Mouse (Mus musculus) embryonic facial prominence, embryonic 14.5 days (tissue): ENCODE measurements around the gene 1810013L24Rik. TPM values are rescaled to one million over a fixed set of nuclear protein-coding genes. Genes with fewer than 3 reads are reported as not detected.

Experiments
- ATAC-seq: fragments of 200-750 bp; cut with Nextera tagmentation; 2 replicates; pipeline ENCODE4 v1.8.0; 2017; ENCODE audit warnings: low read depth, moderate number of reproducible peaks, moderate TSS enrichment
- DNase-seq: peaks from one replicate; pipeline ENCODE4 v3.0.0-alpha.2; 2015; ENCODE audit warnings: low spot score
- H3K27ac ChIP-seq: fragments of 300-500 bp; sonication (generic); replicated peaks from 2 replicates; pipeline ENCODE4 v1.5.1; 2014; ENCODE audit warnings: low read depth, mild to moderate bottlenecking, low read length, moderate library complexity
- H3K27me3 ChIP-seq: fragments of 300-500 bp; sonication (generic); replicated peaks from 2 replicates; pipeline ENCODE4 v1.6.1; 2014; ENCODE audit warnings: low read length; ENCODE audit not compliant: control insufficient read depth, insufficient read depth
- H3K36me3 ChIP-seq: fragments of 300-500 bp; sonication (generic); 2 replicates; pipeline ENCODE4 v1.6.1; 2014; ENCODE audit warnings: low read length, mixed read lengths; ENCODE audit not compliant: control insufficient read depth, insufficient read depth
- H3K4me1 ChIP-seq: fragments of 300-500 bp; sonication (generic); 2 replicates; pipeline ENCODE4 v1.6.1; 2014; ENCODE audit warnings: antibody characterized with exemption, low read length; ENCODE audit not compliant: control insufficient read depth, insufficient read depth
- H3K4me2 ChIP-seq: fragments of 300-500 bp; sonication (generic); 2 replicates; pipeline ENCODE4 v1.6.1; 2014; ENCODE audit warnings: low read depth, mild to moderate bottlenecking, low read length, moderate library complexity, mixed read lengths
- H3K4me3 ChIP-seq: fragments of 300-500 bp; sonication (generic); 2 replicates; pipeline ENCODE4 v1.5.1; 2014; ENCODE audit warnings: low read depth, mild to moderate bottlenecking, low read length
- H3K9ac ChIP-seq: fragments of 300-500 bp; sonication (generic); 2 replicates; pipeline ENCODE4 v1.6.1; 2014; ENCODE audit warnings: low read depth, mild to moderate bottlenecking, low read length, moderate library complexity, mixed read lengths
- H3K9me3 ChIP-seq: fragments of 300-500 bp; sonication (generic); 2 replicates; pipeline ENCODE4 v1.6.1; 2016; ENCODE audit warnings: low read length; ENCODE audit not compliant: control insufficient read depth
- WGBS: fragments of 180-500 bp; shearing (Covaris S2); extraction: QIAGEN DNeasy Blood & Tissue Kit; methylation state at CpG from one replicate; pipeline ENCODE4 v1.1.7; 2014; 5-methylcytosine and 5-hydroxymethylcytosine counted together
- polyA plus RNA-seq: library from polyadenylated mRNA; unstranded; fragments of >200 nt; fragmentation: Nextera tagmentation; extraction: Ambion mirVana; gene quantifications from 2 replicates; pipeline ENCODE4 v1.2.1, GENCODE M21; 2014

1810013L24Rik gene
- 16.5 and 22.1 TPM in 2 replicates for polyA plus RNA-seq

- ATAC-seq: peak; percentile 96
- H3K9me3 ChIP-seq: no peaks in the 10 kb centered on the region
- H3K4me1 ChIP-seq: peaks cover 16% of the 10 kb centered on the region
- no peaks in the 10 kb centered on the region for H3K27me3 ChIP-seq
- peak within 1 kb of the TSS; percentile 98 for H3K4me2 ChIP-seq
- DNase-seq: peak; percentile 99
- WGBS: under 1% methylated on average over 38 of the region's 80 CpGs
- peak within 1 kb of the TSS; percentile 100 for H3K4me3 ChIP-seq
- H3K27ac ChIP-seq: peak within 1 kb of the TSS; percentile 97
- H3K36me3 ChIP-seq: peaks cover 31% of the 10 kb centered on the region
- H3K9ac ChIP-seq: peak within 1 kb of the TSS; percentile 98
Measured at GRCm38 (mm10) chr16:8829564-8830359, at the start of gene 1810013L24Rik. Gene 1810013L24Rik, plus strand, starts transcription at chr16:8830100.

- Histone ChIP-seq H3K36me3 (no peaks in the 10 kb centered on the region), H3K4me2 (no peak overlapping the region), H3K27me3 (no peaks in the 10 kb centered on the region), H3K9me3 (no peaks in the 10 kb centered on the region), H3K27ac (no peak overlapping the region), H3K4me1 (no peaks in the 10 kb centered on the region), H3K9ac (no peak overlapping the region), H3K4me3 (no peak overlapping the region)
- no peak for DNase-seq
- ATAC-seq: no peak
- 86% methylated on average over 3 of the region's 3 CpGs for WGBS
Measured at GRCm38 (mm10) chr16:8780187-8780586, 49.7 kb upstream of the 1810013L24Rik start.

DNA sequence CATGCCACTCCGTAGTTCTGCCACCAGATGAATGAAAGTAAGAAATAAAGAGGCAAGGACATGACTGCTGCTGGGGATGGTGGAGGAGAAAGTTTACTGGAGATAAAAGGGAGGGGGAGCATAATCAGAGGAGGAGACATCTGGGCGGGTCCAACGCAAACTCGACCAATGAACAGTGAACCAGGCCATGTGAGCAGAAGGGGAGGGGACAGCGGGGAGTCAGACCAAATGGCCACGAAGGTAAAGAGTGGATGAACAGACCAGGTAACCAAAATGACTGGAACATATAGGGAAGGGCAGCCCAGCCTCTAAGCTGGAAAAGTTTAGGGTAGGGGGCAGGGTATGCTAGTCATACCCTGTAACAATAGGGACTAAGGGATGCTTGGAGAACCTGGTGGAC, 48.7 kb upstream of the 1810013L24Rik start:
- Histone ChIP-seq H3K9me3 (no peaks in the 10 kb centered on the region), H3K27me3 (no peaks in the 10 kb centered on the region), H3K4me3 (no peak overlapping the region), H3K4me2 (no peak overlapping the region), H3K27ac (no peak overlapping the region), H3K36me3 (no peaks in the 10 kb centered on the region), H3K4me1 (no peaks in the 10 kb centered on the region), H3K9ac (no peak overlapping the region)
- DNase-seq: no peak
- WGBS: 61% methylated on average over 6 of the region's 6 CpGs
- no peak for ATAC-seq

- no peak for ATAC-seq
- Histone ChIP-seq H3K27ac (no peak overlapping the region), H3K4me3 (no peak overlapping the region)
Measured at GRCm38 (mm10) chr16:8781660-8782059, 48.2 kb upstream of the 1810013L24Rik start.

DNA sequence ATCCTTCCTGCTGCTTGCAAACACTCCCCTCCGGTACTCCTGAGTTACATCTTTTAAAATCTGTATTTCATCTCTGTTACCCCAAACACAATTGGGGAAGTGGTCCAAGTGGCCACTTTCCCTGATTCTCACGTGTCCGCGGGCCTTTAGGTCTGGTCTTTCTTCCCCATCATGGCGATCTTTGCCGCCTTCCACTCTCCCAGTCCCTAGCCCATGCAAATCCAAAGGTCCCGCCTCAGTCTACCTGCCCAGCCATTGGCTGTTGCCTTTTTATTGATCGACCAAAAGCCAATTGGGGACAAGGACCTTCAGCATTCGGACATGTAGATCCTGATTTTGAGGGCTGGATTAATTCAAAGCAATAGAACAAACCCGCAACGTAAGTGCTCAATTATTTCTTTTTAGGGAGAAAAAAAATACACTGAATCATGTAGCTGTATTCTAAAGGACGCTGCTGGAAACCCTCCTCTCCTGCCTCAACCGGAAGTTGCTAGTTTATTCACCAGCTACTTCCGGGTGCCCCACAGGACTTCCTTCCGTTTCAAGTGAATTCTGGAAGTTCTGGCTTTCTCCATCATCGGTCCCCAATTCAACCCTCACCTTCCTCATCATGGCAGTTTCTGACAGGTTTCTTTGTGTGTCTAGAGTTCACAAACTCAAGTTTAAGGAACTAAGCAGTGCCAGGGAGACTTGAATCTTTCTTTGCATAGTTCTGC, 46.5 kb upstream of the 1810013L24Rik start:
- DNase-seq (no peak), ATAC-seq (no peak)
- Histone ChIP-seq H3K4me3 (no peak overlapping the region), H3K4me1 (no peaks in the 10 kb centered on the region), H3K36me3 (no peaks in the 10 kb centered on the region), H3K27me3 (no peaks in the 10 kb centered on the region), H3K4me2 (no peak overlapping the region), H3K9ac (no peak overlapping the region), H3K9me3 (no peaks in the 10 kb centered on the region), H3K27ac (no peak overlapping the region)
- 85% methylated on average over 16 of the region's 16 CpGs for WGBS

More at GRCm38 (mm10) chr16:8781660-8782059, 48.2 kb upstream of the 1810013L24Rik start:
- 93% methylated on average over 2 of the region's 2 CpGs for WGBS
- Histone ChIP-seq H3K9ac (no peak overlapping the region), H3K9me3 (no peaks in the 10 kb centered on the region), H3K36me3 (no peaks in the 10 kb centered on the region), H3K27me3 (no peaks in the 10 kb centered on the region), H3K4me1 (no peaks in the 10 kb centered on the region), H3K4me2 (no peak overlapping the region)
- no peak for DNase-seq

- DNase-seq (peak; percentile 13), ATAC-seq (no peak)
- H3K27me3 ChIP-seq: no peaks in the 10 kb centered on the region
- H3K4me2 ChIP-seq: no peak overlapping the region
- H3K36me3 ChIP-seq: no peaks in the 10 kb centered on the region
- H3K4me1 ChIP-seq: no peaks in the 10 kb centered on the region
- no peak overlapping the region for H3K4me3 ChIP-seq
- 45% methylated on average over 3 of the region's 3 CpGs for WGBS
- H3K9ac ChIP-seq: no peak overlapping the region
- no peaks in the 10 kb centered on the region for H3K9me3 ChIP-seq
- H3K27ac ChIP-seq: no peak overlapping the region
Measured at GRCm38 (mm10) chr16:8784753-8785152, 45.1 kb upstream of the 1810013L24Rik start.

DNA sequence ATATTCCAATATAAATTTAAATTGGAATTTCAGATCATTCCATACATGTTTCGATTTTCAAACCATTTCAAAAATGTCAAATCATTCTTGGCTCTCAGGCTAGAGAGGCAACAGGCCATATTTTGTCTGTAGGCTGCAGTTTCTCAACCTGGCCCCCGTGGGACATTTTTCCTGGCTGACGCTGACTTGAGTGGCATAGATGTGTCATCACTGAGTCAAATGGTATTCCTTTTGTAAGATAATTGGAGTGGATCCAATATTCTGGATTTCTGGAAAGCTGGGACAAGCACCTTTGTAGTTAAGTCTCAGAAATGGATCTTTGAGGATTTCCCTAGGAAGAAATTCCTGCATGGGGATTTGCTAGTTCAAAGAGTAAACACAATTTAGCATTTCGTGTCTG, 39.0 kb upstream of the 1810013L24Rik start:
- H3K27ac ChIP-seq: no peak overlapping the region
- no peaks in the 10 kb centered on the region for H3K36me3 ChIP-seq
- DNase-seq (no peak), ATAC-seq (no peak)
- H3K4me3 ChIP-seq: no peak overlapping the region
- no peaks in the 10 kb centered on the region for H3K4me1 ChIP-seq
- H3K27me3 ChIP-seq: no peaks in the 10 kb centered on the region
- H3K9me3 ChIP-seq: no peaks in the 10 kb centered on the region
- 66% methylated on average over 4 of the region's 4 CpGs for WGBS
- H3K9ac ChIP-seq: no peak overlapping the region
- H3K4me2 ChIP-seq: no peak overlapping the region

DNA sequence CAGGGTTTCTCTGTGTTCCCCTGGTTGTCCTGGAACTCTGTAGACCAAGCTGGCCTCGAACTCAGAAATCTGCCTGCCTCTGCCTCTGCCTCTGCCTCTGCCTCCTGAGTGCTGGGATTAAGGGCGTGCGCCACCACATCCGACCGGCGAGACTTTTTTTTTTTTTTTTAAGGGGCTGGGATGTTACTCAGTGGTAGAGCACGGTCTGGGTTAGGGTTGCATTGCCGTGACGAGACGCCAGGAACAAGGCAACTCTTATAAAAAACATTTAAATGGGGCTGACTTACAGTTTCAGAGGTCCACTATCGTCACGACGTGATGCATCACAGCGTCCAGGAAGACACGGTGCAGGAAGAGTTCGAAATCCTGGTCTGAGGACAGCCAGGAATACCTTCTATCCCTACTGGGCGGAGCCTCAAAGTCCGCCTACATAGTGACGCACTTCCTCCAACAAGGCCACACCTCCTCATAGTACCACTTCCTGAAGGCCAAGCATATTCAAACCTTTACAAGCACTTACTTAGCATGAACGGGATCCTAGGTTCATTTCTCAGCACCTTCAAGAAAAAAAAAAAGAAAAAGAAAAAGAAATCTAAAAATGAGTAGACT, 37.8 kb upstream of the 1810013L24Rik start, which contains the start of gene Usp7:
TSS of gene Usp7 (minus strand) at position 360 of the 609 bp plus-strand sequence.
- no peaks in the 10 kb centered on the region for H3K4me1 ChIP-seq
- no peak for ATAC-seq
- no peaks in the 10 kb centered on the region for H3K36me3 ChIP-seq
- H3K27me3 ChIP-seq: no peaks in the 10 kb centered on the region
- H3K9me3 ChIP-seq: no peaks in the 10 kb centered on the region
- DNase-seq: no peak
- no peak within 1 kb of the TSS for H3K4me2 ChIP-seq
- H3K4me3 ChIP-seq: no peak within 1 kb of the TSS
- no peak within 1 kb of the TSS for H3K9ac ChIP-seq
- no peak within 1 kb of the TSS for H3K27ac ChIP-seq
- 93% methylated on average over 20 of the region's 20 CpGs for WGBS
